Mouse (Mus musculus) liver, postnatal 0 days (tissue): ENCODE data around the gene Slc17a8.

Experiments
- CTCF ChIP-seq: sonication (generic); IDR thresholded peaks from 2 replicates; pipeline ENCODE4 v1.5.1; 2016; ENCODE audit warnings: antibody characterized with exemption, low read depth
- EP300 ChIP-seq: IDR thresholded peaks from 2 replicates; pipeline ENCODE4 v1.6.1; 2016; ENCODE audit warnings: antibody characterized with exemption, low read depth, mild to moderate bottlenecking

GRCm38 (mm10) chr10:89559351-89559750 is 61.7 kb downstream of the Slc17a8 start:
- no peak for TF ChIP-seq EP300
- no peak for TF ChIP-seq CTCF
